Mouse (Mus musculus) midbrain, embryonic 11.5 days (tissue): ENCODE data around the gene Mipol1. TPM values are rescaled to one million over a fixed set of nuclear protein-coding genes. Genes with fewer than 3 reads are reported as not detected.
A peak's percentile ranks its signal among the peaks of the same experiment; 100 is the strongest.

Experiments used
- ATAC-seq: fragments of 200-750 bp; cut with Nextera tagmentation; 2 replicates; pipeline ENCODE4 v1.8.0; 2017; ENCODE audit warnings: moderate TSS enrichment, moderate library complexity; ENCODE audit not compliant: low FRiP score
- DNase-seq: peaks from one replicate; pipeline ENCODE4 v3.0.0; 2015; ENCODE audit warnings: low spot score; ENCODE audit errors: missing footprints
- H3K27ac ChIP-seq: fragments of 300-500 bp; sonication (generic); 2 replicates; pipeline ENCODE4 v1.5.1; 2014; ENCODE audit warnings: low read depth, low read length
- H3K27me3 ChIP-seq: fragments of 300-500 bp; sonication (generic); 2 replicates; pipeline ENCODE4 v1.6.1; 2014; ENCODE audit warnings: mild to moderate bottlenecking, low read length, moderate library complexity, mixed read lengths; ENCODE audit not compliant: control insufficient read depth, insufficient read depth
- H3K36me3 ChIP-seq: fragments of 300-500 bp; sonication (generic); 2 replicates; pipeline ENCODE4 v1.6.1; 2014; ENCODE audit warnings: mild to moderate bottlenecking, low read length, moderate library complexity, mixed read lengths; ENCODE audit not compliant: control insufficient read depth, insufficient read depth
- H3K4me1 ChIP-seq: fragments of 300-500 bp; sonication (generic); 2 replicates; pipeline ENCODE4 v1.6.1; 2014; ENCODE audit warnings: low read length; ENCODE audit not compliant: control insufficient read depth, insufficient read depth
- H3K4me2 ChIP-seq: fragments of 300-500 bp; sonication (generic); 2 replicates; pipeline ENCODE4 v1.6.1; 2014; ENCODE audit warnings: mild to moderate bottlenecking, moderate library complexity
- H3K4me3 ChIP-seq: fragments of 300-500 bp; sonication (generic); 2 replicates; pipeline ENCODE4 v1.5.1; 2014; ENCODE audit warnings: low read depth, low read length
- H3K9ac ChIP-seq: fragments of 300-500 bp; sonication (generic); 2 replicates; pipeline ENCODE4 v1.6.1; 2014; ENCODE audit warnings: low read length
- H3K9me3 ChIP-seq: fragments of 300-500 bp; sonication (generic); 2 replicates; pipeline ENCODE4 v1.6.1; 2016; ENCODE audit warnings: low read length; ENCODE audit not compliant: control insufficient read depth
- WGBS: fragments of 180-500 bp; shearing (Covaris S2); extraction: QIAGEN DNeasy Blood & Tissue Kit; methylation state at CpG from one replicate; pipeline ENCODE4 v1.1.7; 2014; 5-methylcytosine and 5-hydroxymethylcytosine counted together
- polyA plus RNA-seq: library from polyadenylated mRNA; unstranded; fragments of >200 nt; fragmentation: Nextera tagmentation; extraction: Ambion mirVana; gene quantifications from 2 replicates; pipeline ENCODE4 v1.2.1, GENCODE M21; 2014

The Mipol1 gene
- polyA plus RNA-seq, 1 experiment from 2014 or later = 9.5 TPM

GRCm38 (mm10) chr12:57543627-57543991 is 313.4 kb downstream of the Mipol1 start:
- Histone ChIP-seq H3K4me2 (peak overlapping the region; percentile 41), H3K4me3 (peak overlapping the region; percentile 59), H3K27me3 (peaks cover 78% of the 10 kb centered on the region), H3K4me1 (peaks cover 14% of the 10 kb centered on the region), H3K9me3 (no peaks in the 10 kb centered on the region), H3K36me3 (no peaks in the 10 kb centered on the region), H3K27ac (peak overlapping the region; percentile 25; the same call in 1 of the 2 replicates), H3K9ac (peak overlapping the region; percentile 61)
- WGBS = 3% methylated on average over 10 of the region's 10 CpGs
- ATAC-seq (no peak), DNase-seq (no peak)

- Histone ChIP-seq H3K27ac (peak overlapping the region; percentile 62), H3K9ac (peak overlapping the region; percentile 69)
- ATAC-seq = no peak
Observed at GRCm38 (mm10) chr12:57544641-57545370, 314.6 kb downstream of the Mipol1 start.

GRCm38 (mm10) chr12:57545371-57546241 is 315.4 kb downstream of the Mipol1 start:
- under 1% methylated on average over 95 of the region's 106 CpGs for WGBS
- DNase-seq = peak; percentile 94
- peak overlapping the region; percentile 59 for H3K4me3 ChIP-seq
- peak overlapping the region; percentile 93 for H3K4me2 ChIP-seq
- ATAC-seq = peak; percentile 65
- H3K27ac ChIP-seq = peak overlapping the region; percentile 62
- no peaks in the 10 kb centered on the region for H3K36me3 ChIP-seq
- no peaks in the 10 kb centered on the region for H3K9me3 ChIP-seq
- peaks cover 90% of the 10 kb centered on the region for H3K27me3 ChIP-seq
- H3K9ac ChIP-seq = peak overlapping the region; percentile 69
- peaks cover 19% of the 10 kb centered on the region for H3K4me1 ChIP-seq

More at GRCm38 (mm10) chr12:57544641-57545370, 314.6 kb downstream of the Mipol1 start:
- Histone ChIP-seq H3K4me1 (peaks cover 19% of the 10 kb centered on the region), H3K9me3 (no peaks in the 10 kb centered on the region), H3K4me2 (peak overlapping the region; percentile 93), H3K36me3 (no peaks in the 10 kb centered on the region), H3K4me3 (peak overlapping the region; percentile 59), H3K27me3 (peaks cover 83% of the 10 kb centered on the region)
- 2% methylated on average over 31 of the region's 31 CpGs for WGBS
- peak; percentile 98 for DNase-seq

Other genes with a start within 250 kb of the Mipol1 start
- 2.3 and 2.5 TPM in 2 replicates for gene Slc25a21, start 33.0 kb upstream of the Mipol1 start, polyA plus RNA-seq
- gene Prps1l3, start within 50 bp of the Mipol1 start, polyA plus RNA-seq = 78.1 and 86.4 TPM in 2 replicates